Mouse (Mus musculus): ENCODE results near the gene Zfp362.

DNA sequence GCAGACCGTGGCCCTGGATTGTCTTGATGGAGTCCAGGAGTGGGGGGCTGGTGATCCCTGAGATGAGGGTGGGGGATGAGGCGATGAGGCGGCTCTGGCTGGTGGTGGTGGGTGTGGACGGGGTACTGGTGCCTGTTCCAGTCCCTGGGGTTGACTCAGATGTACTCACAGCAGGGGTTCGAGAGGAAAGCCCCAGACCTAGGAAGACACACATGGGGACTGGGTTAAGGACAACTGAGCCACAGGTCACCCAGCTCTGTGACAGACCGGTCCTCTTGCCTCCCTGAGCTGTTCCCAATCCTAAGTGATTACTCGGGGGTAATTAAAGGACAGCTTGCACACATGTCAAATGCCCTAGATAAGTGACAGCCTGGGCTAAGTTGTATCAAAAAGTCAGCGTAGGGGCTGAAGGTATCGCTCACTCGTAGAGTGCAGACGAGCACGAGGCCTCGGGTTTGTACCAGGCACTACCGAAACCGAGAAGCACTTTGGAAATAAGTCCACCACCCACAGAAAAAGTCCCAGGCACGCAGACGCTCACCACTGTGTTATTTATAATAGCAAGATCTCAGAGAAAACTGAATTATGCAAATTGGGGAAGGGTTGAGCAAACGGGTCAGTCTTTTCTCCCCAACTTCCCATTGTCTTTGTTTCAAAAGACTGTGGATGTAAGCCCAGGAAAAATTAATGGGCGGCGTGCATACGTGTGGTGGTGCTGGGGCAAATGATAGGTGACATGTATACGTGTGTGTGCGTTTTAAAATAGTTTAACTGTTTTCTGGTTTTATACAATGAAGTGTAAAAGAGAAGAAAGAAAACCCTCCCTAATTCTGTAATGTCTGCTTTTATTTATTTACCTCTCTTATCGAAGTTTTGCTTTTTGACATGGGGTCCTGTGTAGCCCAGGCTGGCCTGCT is 18.6 kb downstream of the Zfp362 start:
- no peak for TF ChIP-seq CTCF (IDR thresholded peaks at IDR 0.05; ENCODE audit: low read depth)
- no peak for TF ChIP-seq EP300 (IDR thresholded peaks at IDR 0.05; ENCODE audit: low read depth)
